Mouse (Mus musculus) small intestine, adult 2 months (tissue): ENCODE measurements around the gene Nup153.

Experiments used
- CTCF ChIP-seq: fragments of 200-500 bp; IDR thresholded peaks from 2 replicates; pipeline ENCODE4 v1.5.1; 2012; ENCODE audit warnings: low read depth, mild to moderate bottlenecking, control low read depth, inconsistent platforms, low read length, moderate library complexity, mixed read lengths; ENCODE audit not compliant: insufficient replicate concordance, insufficient read length; ENCODE audit errors: extremely low read depth
- POLR2A ChIP-seq: fragments of 200-500 bp; IDR thresholded peaks from 2 replicates; pipeline ENCODE4 v1.6.1; 2012; ENCODE audit warnings: low read depth, mild to moderate bottlenecking, control low read depth, inconsistent platforms, low read length, moderate library complexity

GRCm38 (mm10) chr13:46718893-46719400, 8.8 kb downstream of the Nup153 start:
- TF ChIP-seq CTCF (no peak), POLR2A (no peak)
